Mouse (Mus musculus) urinary bladder, postnatal 36 days (tissue): ENCODE results near the gene Becn1.

ENCODE experiments used
- DNase-seq, 2 experiments: peaks; one replicate each; pipeline ENCODE4 v3.0.0; 2022; ENCODE audit warnings: low spot score in 2 of 2, mixed read lengths in 1 of 2

The Becn1 gene

GRCm38 (mm10) chr11:101245071-101245470 is 57.0 kb downstream of the Becn1 start:
- no peak for DNase-seq

GRCm38 (mm10) chr11:101238071-101238647 is 63.9 kb downstream of the Becn1 start:
- DNase-seq: no peak

GRCm38 (mm10) chr11:101236782-101237181 is 65.3 kb downstream of the Becn1 start:
- no peak for DNase-seq
